Mouse (Mus musculus): ENCODE data around the gene Lrrn2. TPM values are rescaled to one million over a fixed set of nuclear protein-coding genes. Genes with fewer than 3 reads are reported as not detected.

The Lrrn2 gene
- total and polyA plus RNA-seq, 2 experiments from 2014 or later = 48.9 to 76.6 TPM

Small RNA genes within 50 kb of the gene (microRNA-seq; reads per million reads assigned to microRNA genes)
- not detected for gene Gm44300 (ENCODE audit: borderline number of aligned reads)

Other genes starting within 250 kb of the Lrrn2 start
- gene Nfasc, start 138.5 kb upstream of the Lrrn2 start, total RNA-seq (2014; rRNA removed) = 59.2 and 66.7 TPM in 2 replicates
- gene Nfasc, start 138.5 kb upstream of the Lrrn2 start, polyA plus RNA-seq (2015; fragmentation: Nextera tagmentation; extraction: Ambion mirVana) = 28.6 and 32.7 TPM in 2 replicates
- gene Mdm4, start 150.3 kb downstream of the Lrrn2 start, total RNA-seq (2014; rRNA removed) = 54.4 and 84.5 TPM in 2 replicates
- gene Mdm4, start 150.3 kb downstream of the Lrrn2 start, polyA plus RNA-seq (2015; fragmentation: Nextera tagmentation; extraction: Ambion mirVana) = 28.2 and 28.9 TPM in 2 replicates
- gene Pik3c2b, start 165.4 kb downstream of the Lrrn2 start, total RNA-seq (2014; rRNA removed) = 21.3 and 28.5 TPM in 2 replicates
- gene Pik3c2b, start 165.4 kb downstream of the Lrrn2 start, polyA plus RNA-seq (2015; fragmentation: Nextera tagmentation; extraction: Ambion mirVana) = 8.4 and 9.2 TPM in 2 replicates